Mouse (Mus musculus) megakaryocyte, embryonic 14.5 days (primary cell): ENCODE measurements around the gene Spon1.

Experiments used
- FLI1 ChIP-seq: IDR thresholded peaks from 2 replicates; pipeline ENCODE4 v1.6.1; 2012; ENCODE audit warnings: low read length, inconsistent platforms, mixed read lengths
- GATA1 ChIP-seq: IDR thresholded peaks from 3 replicates; pipeline ENCODE4 v1.6.1; 2012; ENCODE audit warnings: mixed read lengths, low read length, inconsistent platforms, borderline replicate concordance

DNA sequence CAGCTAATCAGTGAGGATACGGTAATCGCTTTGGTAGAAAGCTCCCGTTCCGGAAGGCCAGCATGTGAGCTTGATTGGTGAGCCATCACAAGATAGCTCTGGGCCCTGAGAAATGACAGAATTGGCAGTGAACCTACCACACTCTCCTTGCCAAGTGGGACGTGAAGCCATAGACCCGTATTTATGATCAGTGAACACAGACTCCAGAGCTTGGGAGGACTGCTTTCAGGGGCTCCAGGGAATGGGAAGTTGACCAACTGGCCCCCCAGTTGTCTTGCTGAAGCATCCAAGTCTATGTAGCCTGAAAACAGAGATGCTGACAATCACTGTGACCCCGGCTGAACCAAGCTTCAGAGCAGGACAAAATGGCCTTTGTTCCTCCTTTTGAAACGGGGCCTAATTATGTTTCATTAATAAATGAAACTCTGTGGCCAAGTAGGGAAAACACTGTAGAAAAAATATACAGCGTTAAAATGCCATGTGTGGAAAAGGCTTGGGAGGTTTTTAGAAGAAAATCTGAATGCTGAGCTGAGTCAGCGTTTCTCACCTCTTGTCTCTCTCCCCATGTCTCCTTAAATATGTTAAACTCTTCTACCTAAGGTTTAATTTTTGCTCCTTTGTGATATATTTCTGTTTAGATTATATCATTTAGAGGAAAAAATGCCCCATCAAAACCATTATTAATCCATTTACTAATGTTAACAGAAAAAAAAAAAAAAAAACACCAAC is 220.8 kb downstream of the Spon1 start:
- no peak for TF ChIP-seq FLI1
- no peak for TF ChIP-seq GATA1
